Comparison of ENCODE assay signal across 16 mouse cellular contexts in the genomic region with DNA sequence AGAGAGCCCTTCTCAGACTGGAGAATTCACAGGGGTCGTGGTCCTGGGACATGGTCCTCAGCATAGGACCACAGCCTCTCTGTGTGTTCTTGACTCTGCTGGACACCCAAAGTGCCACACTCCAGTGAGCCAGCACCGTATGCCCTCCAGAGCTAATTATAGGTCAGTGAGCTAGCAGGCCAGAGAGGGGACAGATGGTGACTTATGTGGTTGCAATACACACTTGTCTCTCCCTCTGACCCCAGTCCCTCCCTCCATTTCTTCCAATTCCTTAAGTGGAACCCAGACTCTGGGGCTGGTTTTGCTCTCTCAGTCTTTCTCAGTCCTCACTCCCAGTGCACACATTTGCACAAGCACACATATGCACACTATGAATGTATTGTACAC. TPM values are rescaled to one million over a fixed set of nuclear protein-coding genes. Genes with fewer than 3 reads are reported as not detected.
DNase-seq lines count a peak whose midpoint lies in the region; ATAC-seq and TF ChIP-seq lines count a peak whose summit lies in the region.
"Had no signal": no experiment of that assay in that cellular context is flagged by ENCODE, and none has a peak within 500 bp of the region (broad histone marks: within the 10 kb centered on the region; RNA-seq: fewer than 3 reads in every experiment).

No protein-coding gene starts in this region.

- no peak for TF ChIP-seq CTCF in midbrain, postnatal 0 days (IDR thresholded peaks at IDR 0.05)

- no peak overlapping the region for H3K27ac ChIP-seq in embryonic facial prominence, embryonic 10.5 days (replicated peaks)
- no peak overlapping the region for H3K27ac ChIP-seq in midbrain, postnatal 0 days (ENCODE audit: low read depth, low read length)
- H3K27ac ChIP-seq: embryonic facial prominence, embryonic 13.5 days had no signal

- no peak overlapping the region for H3K4me3 ChIP-seq in embryonic facial prominence, embryonic 10.5 days
- no peak overlapping the region for H3K4me3 ChIP-seq in midbrain, postnatal 0 days (ENCODE audit: low read depth, low read length)
- H3K4me3 ChIP-seq: embryonic facial prominence, embryonic 13.5 days had no signal

- 42% methylated on average over 2 of the region's 2 CpGs for WGBS in embryonic facial prominence, embryonic 10.5 days
- 79% methylated on average over 2 of the region's 2 CpGs for WGBS in midbrain, postnatal 0 days

- peak overlapping the region; percentile 78 for H3K4me2 ChIP-seq in midbrain, postnatal 0 days (ENCODE audit: low read depth, low read length, poor library complexity, severe bottlenecking)

- peak overlapping the region; percentile 87; the same call in 1 of the 2 replicates for H3K9ac ChIP-seq in midbrain, postnatal 0 days (replicated peaks; ENCODE audit: low read length, poor library complexity, severe bottlenecking)
- H3K9ac ChIP-seq: embryonic facial prominence, embryonic 13.5 days had no signal

- peaks cover 17% of the 10 kb centered on the region for H3K4me1 ChIP-seq in embryonic facial prominence, embryonic 10.5 days
- H3K4me1 ChIP-seq in midbrain, postnatal 0 days (ENCODE audit: insufficient read depth, low read length) = no peaks in the 10 kb centered on the region

- peaks cover 19% of the 10 kb centered on the region for H3K36me3 ChIP-seq in embryonic facial prominence, embryonic 10.5 days (replicated peaks)
- peaks cover 10% of the 10 kb centered on the region for H3K36me3 ChIP-seq in midbrain, postnatal 0 days (ENCODE audit: insufficient read depth, low read length)

- no peak for DNase-seq in cerebellum, postnatal 4 days (ENCODE audit: low spot score in 2 of 2)
- peak; percentile 3 for DNase-seq in kidney, postnatal 10 days
- DNase-seq in kidney, postnatal 25 days = no peak
- peak; percentile 7 for DNase-seq in embryonic facial prominence, embryonic 10.5 days (ENCODE audit: low spot score)
- DNase-seq in midbrain, postnatal 0 days (ENCODE audit: low spot score) = no peak
- DNase-seq in embryo, embryonic 9.5 days (ENCODE audit: extremely low spot score) = no peak
- no peak for DNase-seq in urinary bladder, postnatal 25 days (ENCODE audit: low spot score)
- DNase-seq: kidney, adult 18-20 months; layer of hippocampus, postnatal 36 days had no signal

- peaks cover 18% of the 10 kb centered on the region for H3K27me3 ChIP-seq in embryonic facial prominence, embryonic 10.5 days (replicated peaks; ENCODE audit: low read depth, poor library complexity, severe bottlenecking)
- no peaks in the 10 kb centered on the region for H3K27me3 ChIP-seq in midbrain, postnatal 0 days (ENCODE audit: insufficient read depth, low read length)
- H3K27me3 ChIP-seq: embryonic facial prominence, embryonic 13.5 days had no signal

- peak; percentile 51; the same call in 1 of the 2 replicates for ATAC-seq in cerebellum, adult (ENCODE audit: insufficient number of reproducible peaks, low FRiP score, low TSS enrichment)
- ATAC-seq in midbrain, postnatal 0 days (ENCODE audit: low FRiP score) = no peak

- H3K9me3 ChIP-seq in embryonic facial prominence, embryonic 10.5 days = no peaks in the 10 kb centered on the region
- no peaks in the 10 kb centered on the region for H3K9me3 ChIP-seq in midbrain, postnatal 0 days (ENCODE audit: low read length)
- H3K9me3 ChIP-seq: embryonic facial prominence, embryonic 13.5 days had no signal

RNA-seq across cellular contexts. Expression of a gene that starts 9.5 kb away (rescaled TPM):
- 2.4 and 2.5 TPM in 2 replicates for polyA plus RNA-seq in embryonic facial prominence, embryonic 10.5 days (2016; fragmentation: Nextera tagmentation; extraction: Ambion mirVana)
- 42.0 and 43.3 TPM in 2 replicates for total RNA-seq in midbrain, postnatal 0 days (2014; rRNA removed)
- polyA plus RNA-seq in midbrain, postnatal 0 days (2015; fragmentation: Nextera tagmentation; extraction: Ambion mirVana) = 28.7 and 29.1 TPM in 2 replicates

RNA-seq across cellular contexts. Expression of a gene that starts 19.5 kb away (rescaled TPM):
- polyA plus RNA-seq in embryonic facial prominence, embryonic 10.5 days (2016; fragmentation: Nextera tagmentation; extraction: Ambion mirVana) = 119 and 126 TPM in 2 replicates
- 245 and 286 TPM in 2 replicates for total RNA-seq in midbrain, postnatal 0 days (2014; rRNA removed)
- 120 and 125 TPM in 2 replicates for polyA plus RNA-seq in midbrain, postnatal 0 days (2015; fragmentation: Nextera tagmentation; extraction: Ambion mirVana)

RNA-seq across cellular contexts. Expression of a gene that starts 43.5 kb away (rescaled TPM):
- not detected in 2 replicates for polyA plus RNA-seq in embryonic facial prominence, embryonic 10.5 days (2016; fragmentation: Nextera tagmentation; extraction: Ambion mirVana)
- not detected in 2 replicates for total RNA-seq in midbrain, postnatal 0 days (2014; rRNA removed)
- not detected in 2 replicates for polyA plus RNA-seq in midbrain, postnatal 0 days (2015; fragmentation: Nextera tagmentation; extraction: Ambion mirVana)
- total RNA-seq: layer of hippocampus, postnatal 36 days; megakaryocyte, adult 5-6 weeks had no signal
- polyA plus RNA-seq: embryonic facial prominence, embryonic 13.5 days; frontal cortex, adult 2 months; liver, embryonic 16.5 days; spleen, adult 2 months had no signal

RNA-seq across cellular contexts. Expression of a gene that starts 52.5 kb away (rescaled TPM):
- polyA plus RNA-seq in embryonic facial prominence, embryonic 10.5 days (2016; fragmentation: Nextera tagmentation; extraction: Ambion mirVana) = 0.62 and 3.1 TPM in 2 replicates
- 0.11 and 0.19 TPM in 2 replicates for total RNA-seq in midbrain, postnatal 0 days (2014; rRNA removed)
- not detected in 2 replicates for polyA plus RNA-seq in midbrain, postnatal 0 days (2015; fragmentation: Nextera tagmentation; extraction: Ambion mirVana)
- total RNA-seq: layer of hippocampus, postnatal 36 days; megakaryocyte, adult 5-6 weeks; neutrophil, adult 5-6 weeks had no signal
- polyA plus RNA-seq: spleen, adult 2 months had no signal

Comparison
In these comparisons a context has a peak if more than half of its experiments do, and no peak if none do; other contexts are left out.
1. DNase-seq: peak in kidney, postnatal 10 days (single experiment) and embryonic facial prominence, embryonic 10.5 days (single experiment); none in cerebellum, postnatal 4 days (0 of 2), kidney, postnatal 25 days (0 of 2), midbrain, postnatal 0 days (single experiment), embryo, embryonic 9.5 days (single experiment) and urinary bladder, postnatal 25 days (single experiment).